Mouse (Mus musculus) lung, postnatal 0 days (tissue): Measurements from ENCODE around the gene Lfng.

ENCODE experiments used
- CTCF ChIP-seq: IDR thresholded peaks from 2 replicates; pipeline ENCODE4 v1.5.1; 2016; ENCODE audit warnings: antibody characterized with exemption, mild to moderate bottlenecking
- EP300 ChIP-seq: IDR thresholded peaks from 2 replicates; pipeline ENCODE4 v1.6.1; 2016; ENCODE audit warnings: antibody characterized with exemption, mild to moderate bottlenecking, control low read depth

GRCm38 (mm10) chr5:140659607-140660272, 52.6 kb downstream of the Lfng start:
- no peak for TF ChIP-seq CTCF
- TF ChIP-seq EP300: no peak
